10 mouse cellular contexts compared by ENCODE assay signal in the genomic region with DNA sequence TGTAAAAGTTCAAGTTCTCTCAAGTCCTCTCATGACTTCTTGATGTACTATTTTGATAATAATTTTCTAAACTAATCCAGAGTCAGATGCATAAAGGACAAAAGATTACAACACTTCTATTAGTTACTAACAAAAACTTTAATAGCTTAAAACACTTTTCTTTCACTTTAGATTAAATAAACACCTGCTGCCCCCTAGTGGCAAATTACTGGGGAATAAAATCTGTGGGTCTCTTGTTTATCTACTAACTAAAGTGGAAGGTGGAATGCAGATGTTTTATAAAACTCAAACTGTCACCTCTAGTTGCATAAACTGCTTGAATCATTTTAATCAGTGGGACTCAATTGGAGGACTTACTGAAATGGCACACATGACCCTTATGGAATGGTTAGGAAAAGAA.
A peak's percentile ranks its signal among the peaks of the same experiment; 100 is the strongest.
DNase-seq lines count a peak whose midpoint lies in the region; ATAC-seq lines count a peak whose summit lies in the region.
"Had no signal": no experiment of that assay in that cellular context is flagged by ENCODE, and none has a peak within 500 bp of the region (broad histone marks: within the 10 kb centered on the region; RNA-seq: fewer than 3 reads in every experiment).

No protein-coding gene starts in this region.

- H3K9ac ChIP-seq in hindbrain, embryonic 11.5 days (ENCODE audit: low read depth, low read length), result no peak overlapping the region
- H3K9ac ChIP-seq: hindbrain, embryonic 15.5 days had no signal

- no peak overlapping the region for H3K27ac ChIP-seq in hindbrain, embryonic 11.5 days (ENCODE audit: low read depth, low read length)
- no peak overlapping the region for H3K27ac ChIP-seq in hindbrain, embryonic 10.5 days
- H3K27ac ChIP-seq: hindbrain, embryonic 15.5 days had no signal

- DNase-seq in hindbrain, embryonic 11.5 days (ENCODE audit: low spot score), result peak; percentile 64
- DNase-seq in hindbrain, embryonic 10.5 days (ENCODE audit: low spot score), result no peak
- DNase-seq in right cerebral cortex, adult 18-20 months, result peak; percentile 19
- DNase-seq in right cerebral cortex, postnatal 36 days (ENCODE audit: low spot score in 2 of 2), result no peak
- DNase-seq in embryo, embryonic 11.5 days (ENCODE audit: low read depth, low spot score), result peak; percentile 26
- DNase-seq in retina, postnatal 1 day, result peak; percentile 51
- DNase-seq in cerebellum, adult 9-11 months, result no peak
- no peak for DNase-seq in thymus, postnatal 36 days

- H3K27me3 ChIP-seq in hindbrain, embryonic 11.5 days (ENCODE audit: control insufficient read depth, insufficient read depth, low read length), result no peaks in the 10 kb centered on the region
- no peaks in the 10 kb centered on the region for H3K27me3 ChIP-seq in hindbrain, embryonic 10.5 days (ENCODE audit: insufficient read depth, poor library complexity, severe bottlenecking)
- H3K27me3 ChIP-seq: hindbrain, embryonic 15.5 days had no signal

- H3K9me3 ChIP-seq in hindbrain, embryonic 11.5 days (ENCODE audit: control insufficient read depth, low read length), result no peaks in the 10 kb centered on the region
- no peaks in the 10 kb centered on the region for H3K9me3 ChIP-seq in hindbrain, embryonic 10.5 days
- H3K9me3 ChIP-seq: hindbrain, embryonic 15.5 days had no signal

- no peaks in the 10 kb centered on the region for H3K4me1 ChIP-seq in hindbrain, embryonic 11.5 days (replicated peaks; ENCODE audit: control insufficient read depth, insufficient read depth, low read length)
- H3K4me1 ChIP-seq in hindbrain, embryonic 10.5 days (replicated peaks), result no peaks in the 10 kb centered on the region
- H3K4me1 ChIP-seq: hindbrain, embryonic 15.5 days had no signal

- no peak overlapping the region for H3K4me3 ChIP-seq in hindbrain, embryonic 11.5 days (ENCODE audit: low read depth, low read length)
- H3K4me3 ChIP-seq in hindbrain, embryonic 10.5 days, result no peak overlapping the region
- H3K4me3 ChIP-seq: hindbrain, embryonic 15.5 days; myocyte had no signal

- no peak for ATAC-seq in hindbrain, embryonic 11.5 days (ENCODE audit: low FRiP score)

- H3K4me2 ChIP-seq in hindbrain, embryonic 11.5 days (replicated peaks; ENCODE audit: low read depth, low read length), result no peak overlapping the region
- H3K4me2 ChIP-seq: hindbrain, embryonic 15.5 days had no signal

- no peaks in the 10 kb centered on the region for H3K36me3 ChIP-seq in hindbrain, embryonic 11.5 days (ENCODE audit: control insufficient read depth, insufficient read depth, low read length)
- no peaks in the 10 kb centered on the region for H3K36me3 ChIP-seq in hindbrain, embryonic 10.5 days
- H3K36me3 ChIP-seq: hindbrain, embryonic 15.5 days had no signal

Comparison
In these comparisons a context has a peak if more than half of its experiments do, and no peak if none do; other contexts are left out.
1. DNase-seq: peak in hindbrain, embryonic 11.5 days (single experiment), right cerebral cortex, adult 18-20 months (single experiment), embryo, embryonic 11.5 days (single experiment) and retina, postnatal 1 day (single experiment); none in hindbrain, embryonic 10.5 days (single experiment), right cerebral cortex, postnatal 36 days (0 of 2), cerebellum, adult 9-11 months (single experiment) and thymus, postnatal 36 days (0 of 2).